Mouse (Mus musculus) ovary, adult 10 weeks (tissue): ENCODE measurements around the gene Stac3. TPM values are rescaled to one million over a fixed set of nuclear protein-coding genes. Genes with fewer than 3 reads are reported as not detected.

Experiments
- polyA plus RNA-seq: library from polyadenylated mRNA; stranded (reverse); fragments of 350-450 nt; fragmentation: Illumina TruSeq; extraction: RNeasy Lipid Tissue Mini Kit (QIAGEN cat#74804); gene quantifications from one replicate; pipeline ENCODE4 v1.2.3, GENCODE M21; 2014

Gene Stac3
- not detected for polyA plus RNA-seq

DNA sequence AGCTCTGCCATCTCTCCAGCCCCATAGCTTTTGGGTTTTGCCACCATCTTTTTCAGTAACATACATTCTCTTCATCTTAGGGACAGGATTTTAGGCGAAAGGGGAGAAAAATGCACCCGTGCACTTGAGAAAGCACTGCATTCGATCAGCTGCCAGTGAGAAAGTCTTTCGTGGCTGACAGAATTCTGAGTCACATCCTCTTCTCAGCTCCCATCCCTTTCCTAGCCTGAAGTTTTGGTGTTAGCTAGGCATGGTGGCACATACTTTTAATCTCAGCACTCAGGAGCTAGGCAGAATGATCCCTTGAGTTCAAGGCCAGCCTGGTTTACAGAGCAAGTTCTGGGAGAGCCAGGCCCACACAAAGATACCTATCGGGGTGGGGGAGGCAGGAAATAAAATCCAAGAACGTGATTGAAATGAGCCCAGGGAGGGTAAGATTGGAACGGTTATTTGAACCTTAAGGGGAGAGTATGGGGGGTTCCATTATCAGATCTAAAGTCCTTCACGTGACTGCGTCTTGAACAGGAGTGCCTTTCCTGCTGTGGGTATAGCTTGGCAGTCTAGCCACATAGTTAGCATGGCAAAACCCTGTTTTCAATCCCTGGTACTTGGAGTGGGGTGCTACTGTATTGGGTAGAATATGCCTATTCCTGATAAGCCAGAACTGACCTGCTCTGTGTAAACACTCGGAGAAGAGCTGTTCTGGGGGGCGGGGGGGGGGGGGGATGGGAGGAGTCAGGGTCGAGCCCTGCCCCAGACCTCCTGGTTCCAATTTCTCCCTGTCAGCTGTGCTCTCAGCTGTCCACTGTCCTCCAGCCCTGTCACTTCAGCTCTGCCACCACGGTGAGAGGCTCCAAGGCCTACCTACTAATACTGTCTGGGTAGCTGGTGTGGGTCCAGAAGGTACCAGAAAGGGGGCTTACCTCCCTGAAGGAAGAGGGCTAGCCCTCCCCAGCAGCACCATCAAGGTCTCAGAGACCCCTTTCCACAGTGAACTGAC lies at the start of gene Stac3:
Stac3 (plus strand) TSS at position 793 of the 1,000 bp plus-strand sequence.

DNA sequence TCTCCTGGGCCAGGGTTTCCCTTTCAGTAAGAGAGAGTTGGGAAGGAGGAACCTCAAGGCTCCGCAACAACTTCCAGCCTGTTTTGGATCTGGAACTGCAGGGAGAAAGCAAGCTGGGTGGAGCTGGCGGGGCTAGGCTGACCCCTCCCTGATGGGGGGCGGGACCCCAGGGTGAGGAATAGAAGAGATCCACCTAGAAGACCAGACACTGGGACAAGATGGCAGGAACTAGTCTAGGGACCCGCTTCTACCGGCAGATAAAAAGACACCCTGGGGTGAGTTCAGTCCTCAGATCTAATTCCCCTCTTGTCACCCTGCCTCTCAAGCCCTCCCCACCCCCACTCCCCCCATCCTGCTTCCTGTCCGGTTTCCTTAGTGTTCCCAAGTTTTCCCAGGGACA lies 13.3 kb downstream of the Stac3 start, which contains the start of gene Ndufa4l2:
Ndufa4l2 (plus strand) TSS at position 204 of the 400 bp plus-strand sequence.

DNA sequence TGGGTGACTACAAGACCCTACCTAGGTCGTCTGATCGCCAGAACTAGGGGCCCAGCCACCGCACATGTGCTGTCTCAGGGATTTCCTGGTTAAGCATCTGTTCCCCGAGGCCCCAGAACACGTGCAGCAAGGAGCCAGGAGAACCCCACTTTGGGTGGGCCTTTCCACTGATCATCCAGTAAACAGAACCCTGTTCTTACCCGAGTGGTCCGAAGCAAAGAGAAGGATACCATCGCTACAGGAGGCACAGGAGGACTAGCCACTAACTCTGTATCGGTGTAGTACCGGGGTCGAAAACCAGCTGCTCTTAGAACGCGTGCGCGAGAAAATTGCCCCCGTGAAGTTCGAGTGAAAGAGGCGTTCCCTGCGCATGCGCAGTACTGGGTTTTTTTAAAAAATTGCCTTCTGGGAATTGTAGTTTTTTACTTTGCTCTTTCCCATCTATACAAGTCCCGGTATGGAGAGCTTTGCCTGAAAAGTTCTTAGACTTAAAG lies 20.6 kb downstream of the Stac3 start, which contains the start of gene Shmt2:
Shmt2 (minus strand) TSS at position 357 of the 494 bp plus-strand sequence.

GRCm38 (mm10) chr10:127534036-127534928 lies 32.8 kb downstream of the Stac3 start, which contains the start of gene Nxph4:
Nxph4 (minus strand) TSS chr10:127534559.

Other genes starting within 250 kb of the Stac3 start
- 0.26 TPM for gene Kif5a, start 238.3 kb upstream of the Stac3 start, polyA plus RNA-seq
- gene Dctn2, start 235.3 kb upstream of the Stac3 start, polyA plus RNA-seq: 16.8 TPM
- 3.0 TPM for gene Mbd6, start 212.7 kb upstream of the Stac3 start, polyA plus RNA-seq
- 11.4 TPM for gene Mars, start 189.9 kb upstream of the Stac3 start, polyA plus RNA-seq
- 0.20 TPM for gene Arhgap9, start 179.7 kb upstream of the Stac3 start, polyA plus RNA-seq
- gene Gli1, start 159.7 kb upstream of the Stac3 start, polyA plus RNA-seq: 0.48 TPM
- not detected for gene Inhbe, start 147.3 kb upstream of the Stac3 start, polyA plus RNA-seq
- gene Inhbc, start 131.3 kb upstream of the Stac3 start, polyA plus RNA-seq: not detected
- gene R3hdm2, start 121.4 kb upstream of the Stac3 start, polyA plus RNA-seq: 379 TPM
- not detected for gene Ndufa4l2, start 13.3 kb downstream of the Stac3 start, polyA plus RNA-seq
- gene Shmt2, start 20.8 kb downstream of the Stac3 start, polyA plus RNA-seq: 2.8 TPM
- gene Nxph4, start 32.9 kb downstream of the Stac3 start, polyA plus RNA-seq: not detected
- 12.3 TPM for gene Lrp1, start 119.5 kb downstream of the Stac3 start, polyA plus RNA-seq
- gene Stat6, start 141.3 kb downstream of the Stac3 start, polyA plus RNA-seq: 22.9 TPM
- gene Nemp1, start 165.2 kb downstream of the Stac3 start, polyA plus RNA-seq: 19.4 TPM
- 3.2 TPM for gene Nab2, start 166.9 kb downstream of the Stac3 start, polyA plus RNA-seq
- gene Myo1a, start 203.5 kb downstream of the Stac3 start, polyA plus RNA-seq: 0.17 TPM
- gene Tac2, start 222.8 kb downstream of the Stac3 start, polyA plus RNA-seq: not detected
- 4.6 TPM for gene Zbtb39, start 237.9 kb downstream of the Stac3 start, polyA plus RNA-seq